Mouse (Mus musculus) kidney, adult 8-10 months (tissue): ENCODE measurements around the gene Tln2.

ENCODE experiments used
- DNase-seq, 2 experiments: peaks; one replicate each; pipeline ENCODE4 v3.0.0; 2022

The Tln2 gene

DNA sequence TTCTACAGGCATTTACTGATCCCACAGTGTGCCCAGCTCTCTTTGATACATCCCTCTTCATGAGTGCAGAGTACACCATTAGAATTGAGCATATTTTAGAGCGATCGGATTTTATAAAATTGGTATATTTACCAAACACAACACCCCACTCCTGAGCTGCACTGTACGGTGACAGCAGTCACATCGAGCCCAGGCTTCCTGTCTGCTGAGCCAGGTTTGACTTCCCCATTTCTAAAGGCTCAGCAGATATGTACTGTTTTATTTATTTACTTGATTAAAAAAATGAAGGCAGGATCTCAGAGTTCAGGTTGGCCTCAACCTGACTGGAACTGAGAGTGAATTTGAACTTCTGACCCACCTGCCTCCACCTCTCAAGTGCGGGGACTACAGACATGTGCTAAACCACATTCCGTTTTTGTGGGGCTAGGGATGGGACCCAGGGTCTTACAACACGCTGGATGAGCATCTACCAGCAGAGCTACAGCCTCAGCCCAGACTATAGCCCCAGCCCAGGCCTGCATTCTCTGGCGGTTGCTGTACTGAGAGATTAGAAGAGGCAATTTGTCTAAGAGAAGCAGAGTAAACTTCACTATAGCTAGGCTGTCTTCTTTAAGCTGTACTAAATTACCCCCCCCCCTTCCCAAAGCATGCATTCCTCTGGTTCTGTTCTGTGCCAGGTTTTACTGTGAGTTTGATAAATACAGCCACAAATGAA lies 292.1 kb downstream of the Tln2 start:
- DNase-seq, result no peak

DNA sequence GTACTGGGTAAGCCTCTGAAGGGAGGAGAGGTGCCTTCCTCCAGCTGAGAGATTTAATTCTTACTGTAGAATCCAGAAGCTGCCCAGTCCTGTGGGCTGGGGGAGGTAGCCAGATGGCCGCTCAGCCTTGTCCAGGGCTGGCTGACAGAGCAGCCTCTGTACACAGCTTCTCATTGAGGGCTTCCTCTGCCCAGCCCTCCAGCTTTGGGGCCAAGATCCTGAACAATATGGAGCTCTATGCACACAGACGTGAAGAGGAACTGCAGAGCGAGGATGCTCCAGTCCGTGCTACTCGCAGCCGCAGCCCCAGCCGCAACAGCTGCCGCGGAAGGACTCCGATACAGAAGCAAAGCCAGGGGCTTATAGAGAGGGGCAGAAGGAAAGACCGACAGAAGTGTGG lies 294.0 kb downstream of the Tln2 start:
- no peak for DNase-seq

DNA sequence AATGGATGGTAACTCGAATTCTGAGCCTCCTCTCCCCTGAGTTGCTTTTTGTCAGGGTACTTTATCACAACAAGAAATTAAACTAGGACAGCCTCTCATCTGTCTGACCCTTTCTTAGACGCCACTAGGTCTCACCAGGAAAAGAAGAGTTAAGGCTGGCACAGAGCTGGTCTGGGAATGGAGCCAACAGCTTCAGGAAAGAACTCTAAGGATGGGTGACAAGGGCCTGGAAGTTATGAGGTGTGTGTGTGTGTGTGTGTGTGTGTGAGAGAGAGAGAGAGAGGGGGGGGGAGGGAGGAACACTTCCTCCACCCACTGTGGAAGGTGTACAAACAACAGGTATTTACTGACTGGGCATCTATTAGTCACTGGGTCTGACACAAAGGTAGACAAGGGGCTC lies 294.6 kb downstream of the Tln2 start:
- DNase-seq, result peak; percentile 27 to 32

DNA sequence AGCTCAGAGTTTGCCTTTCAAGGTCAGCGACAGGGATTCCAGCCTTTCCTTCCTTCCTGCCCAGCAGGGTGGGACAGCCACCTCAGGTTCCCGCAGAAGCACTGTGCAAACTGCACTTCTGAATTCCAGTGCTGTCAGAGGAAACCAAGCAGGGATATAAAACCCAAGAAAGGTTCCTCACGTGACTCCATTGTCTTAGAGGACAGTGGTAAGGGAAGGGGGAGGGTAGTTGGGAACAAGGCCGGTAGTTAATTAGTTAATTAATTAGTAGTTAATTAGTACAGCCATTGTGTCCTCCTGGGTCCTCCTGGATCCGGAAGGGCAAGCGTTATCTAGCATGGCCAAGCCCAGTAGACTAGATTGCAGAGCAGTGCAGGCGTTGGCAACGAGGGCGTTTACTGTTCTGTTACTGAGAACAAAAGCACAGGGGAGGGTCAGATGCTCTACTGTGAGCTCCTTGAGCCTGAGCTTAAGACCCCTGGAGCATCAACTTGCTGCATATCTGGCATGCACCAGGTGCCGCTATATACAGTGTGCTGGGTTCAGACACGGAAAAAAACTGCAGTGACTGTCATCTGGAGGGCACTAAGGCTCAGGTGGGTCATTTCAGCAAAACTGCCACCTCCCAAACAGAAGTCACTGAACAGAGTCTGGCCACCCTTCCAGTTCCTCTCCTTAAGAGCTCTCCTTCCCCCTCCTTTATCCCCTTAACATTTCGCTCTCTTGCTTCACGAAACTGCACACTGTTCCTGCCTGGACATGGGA lies 298.5 kb downstream of the Tln2 start:
- DNase-seq, result peak in 1 of 2 experiments; percentile 20

DNA sequence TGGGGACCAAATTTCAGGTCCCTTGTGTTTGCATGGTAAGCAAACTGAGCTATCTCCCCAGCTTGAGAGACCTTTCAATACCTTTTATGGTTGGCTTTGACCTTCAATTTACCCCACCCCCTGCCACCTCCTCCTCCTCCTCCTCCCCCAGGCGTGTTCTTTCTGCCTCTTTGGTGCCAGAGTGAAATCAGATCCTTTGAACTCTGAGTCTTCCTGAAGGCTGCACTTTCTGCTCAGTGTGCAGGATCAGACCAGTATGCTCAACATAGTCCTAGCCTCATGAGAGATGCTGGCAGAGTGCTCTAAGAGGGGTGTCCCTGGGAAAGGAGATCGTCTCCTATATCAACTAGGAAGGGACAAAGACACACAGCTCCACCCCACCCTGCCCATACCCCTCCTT lies 309.4 kb downstream of the Tln2 start:
- peak in 1 of 2 experiments; percentile 27 for DNase-seq

DNA sequence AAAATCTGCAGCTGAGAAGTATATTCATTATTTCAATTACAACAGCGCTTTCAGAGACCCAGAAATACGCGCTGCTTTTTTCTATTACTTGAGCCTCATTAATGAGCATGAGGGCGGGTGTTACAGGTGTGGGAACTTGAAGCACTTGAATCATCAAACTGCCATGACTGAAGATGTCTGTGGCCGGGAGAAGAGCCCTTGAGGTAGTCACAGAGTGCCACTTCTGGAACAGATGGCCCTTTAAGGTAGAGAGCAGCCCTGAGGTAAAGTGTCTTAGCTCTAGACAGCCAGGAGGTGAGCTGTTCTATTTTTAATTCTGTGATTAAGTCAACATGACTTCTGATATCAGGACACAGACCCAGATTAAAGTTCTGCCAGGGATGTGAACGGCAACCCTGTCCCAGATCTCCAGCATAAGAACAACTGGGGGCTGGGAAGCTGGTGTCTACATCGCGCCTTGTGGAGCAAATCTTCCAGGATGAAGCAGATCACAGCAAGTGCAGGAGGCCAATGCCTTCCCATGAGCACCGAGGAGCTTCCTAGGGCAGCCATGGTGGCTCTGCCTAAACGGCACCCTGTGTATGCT lies 312.0 kb downstream of the Tln2 start:
- no peak for DNase-seq

DNA sequence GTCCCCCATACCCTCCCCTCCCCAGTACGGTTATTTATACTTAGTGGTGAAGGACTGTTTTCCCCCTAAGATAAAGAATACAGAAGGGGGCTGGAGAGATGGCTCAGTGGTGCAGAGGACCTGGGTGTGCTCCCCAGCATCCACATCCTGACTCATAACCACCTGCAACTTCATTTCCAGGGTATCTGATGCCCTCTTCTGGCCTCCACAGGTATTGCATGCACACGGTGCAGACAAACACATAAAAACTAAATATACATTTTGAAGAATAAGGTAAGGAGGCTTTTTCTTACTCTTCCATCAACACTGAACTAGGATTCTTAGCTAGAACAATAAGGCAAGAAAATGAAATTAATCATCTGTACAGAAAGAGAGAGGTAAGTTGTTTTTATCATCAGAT lies 314.2 kb downstream of the Tln2 start:
- DNase-seq, result no peak

DNA sequence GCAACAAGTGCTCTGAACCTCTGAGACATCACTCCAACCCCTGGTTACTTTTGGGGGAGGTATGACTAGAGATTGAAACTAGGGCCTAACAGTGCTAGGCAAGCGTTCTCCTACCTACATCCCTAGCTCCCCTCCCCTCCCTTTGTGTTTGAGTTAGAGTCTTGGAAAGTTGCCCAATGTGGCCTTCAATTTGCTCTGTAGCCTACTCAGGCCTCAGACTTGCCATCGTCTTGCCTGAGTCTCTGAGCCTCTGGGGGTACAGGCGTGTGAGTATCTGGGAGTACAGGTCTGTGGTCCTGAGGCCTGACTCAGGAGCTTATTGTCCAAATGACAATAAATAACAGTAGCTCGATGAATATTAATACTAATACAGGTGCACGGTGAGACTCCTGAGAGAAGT lies 317.8 kb downstream of the Tln2 start:
- DNase-seq, result no peak

DNA sequence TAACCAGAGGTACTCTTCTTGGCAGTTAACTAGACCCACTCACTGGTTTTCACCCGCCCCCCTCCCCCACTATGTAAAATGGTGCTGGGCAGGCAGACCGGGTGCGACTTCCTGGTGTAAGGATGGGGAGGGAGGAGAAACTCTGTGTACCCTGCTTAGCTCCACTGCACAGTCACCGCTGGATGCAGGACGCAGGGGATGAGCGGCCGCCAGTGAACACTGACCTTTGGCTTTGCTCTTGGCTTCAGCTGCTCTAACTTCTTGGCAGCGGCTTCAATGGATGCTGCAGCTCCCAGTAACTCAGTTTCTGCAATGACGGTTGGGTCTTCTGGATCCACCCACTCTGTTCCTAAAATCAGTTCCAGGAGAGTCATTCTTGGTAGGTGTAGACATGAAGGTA lies 319.0 kb downstream of the Tln2 start:
- DNase-seq, result peak; percentile 73 to 78

DNA sequence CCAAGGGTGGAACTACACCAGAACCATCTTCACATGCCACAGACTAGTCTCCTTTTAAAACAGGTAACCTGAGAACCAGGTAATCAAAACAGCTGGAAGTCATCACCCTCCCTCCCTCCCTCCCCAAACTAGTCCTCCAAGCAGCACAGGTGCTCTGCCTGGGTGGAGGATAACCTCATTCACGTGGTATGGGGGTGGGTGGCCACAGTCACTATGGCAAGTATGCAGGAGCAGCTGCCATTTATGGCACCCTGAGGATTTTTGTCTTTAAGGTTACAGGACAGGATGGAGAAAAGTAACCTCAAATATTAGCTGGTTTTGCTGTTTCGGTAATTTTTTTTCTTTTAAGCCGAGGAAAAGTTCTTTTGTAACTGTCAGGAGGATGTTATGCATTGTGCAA lies 322.5 kb downstream of the Tln2 start:
- DNase-seq, result no peak

DNA sequence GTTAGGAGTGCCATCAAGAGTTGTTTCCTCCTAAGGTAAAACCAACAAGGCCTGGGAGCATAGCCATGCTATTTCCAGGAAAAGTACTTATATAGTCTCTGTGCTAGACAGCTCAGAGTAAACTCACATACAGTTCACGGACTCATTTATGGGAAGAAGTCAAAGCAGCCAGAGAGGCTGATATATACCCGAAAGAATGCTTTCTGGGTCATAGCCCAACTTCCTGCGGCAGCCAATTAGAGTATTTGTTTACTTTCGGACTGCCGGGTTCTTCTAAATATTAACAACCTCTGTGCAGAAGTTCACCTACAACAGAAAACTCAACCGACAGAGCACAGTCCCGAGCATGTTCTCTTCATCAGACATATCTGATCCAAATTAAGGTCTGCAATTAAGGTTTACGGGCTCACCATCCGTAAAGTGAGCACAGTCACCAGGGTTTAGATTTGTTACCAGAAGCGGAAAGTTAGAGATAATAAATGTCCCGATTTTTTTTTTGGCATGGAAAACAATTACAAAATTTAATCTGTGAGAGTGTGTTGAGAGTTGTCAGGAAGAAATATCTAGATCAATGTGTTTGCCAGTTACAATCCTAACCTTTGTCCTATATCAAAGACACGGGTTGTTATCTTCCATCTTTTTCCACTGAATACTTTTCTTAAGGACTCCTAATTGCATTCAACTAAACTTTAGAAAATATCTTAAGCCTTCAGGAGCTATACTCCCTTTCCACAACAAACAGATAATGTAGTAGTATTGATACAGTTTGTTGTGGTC lies 323.9 kb downstream of the Tln2 start:
- DNase-seq, result peak; percentile 30 to 45

DNA sequence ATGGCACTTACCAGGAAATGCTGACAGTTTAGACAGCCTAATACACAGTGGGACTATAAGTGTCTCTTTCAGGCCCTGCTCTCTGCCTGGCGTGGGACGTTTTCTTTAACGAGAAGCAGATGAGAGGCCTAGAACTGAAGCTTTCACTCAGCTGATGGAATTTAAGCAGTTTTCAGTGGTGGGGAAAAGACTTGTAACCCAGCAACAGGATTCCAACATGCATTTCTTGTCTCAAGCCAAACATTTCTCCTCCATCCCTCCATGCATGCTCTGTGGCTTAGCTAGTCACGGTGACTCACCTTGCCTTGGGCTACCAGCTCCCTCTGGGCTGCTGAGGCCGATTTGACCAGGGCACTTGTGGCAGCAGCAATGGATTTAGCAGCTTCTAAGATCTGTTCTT lies 330.5 kb downstream of the Tln2 start:
- no peak for DNase-seq

DNA sequence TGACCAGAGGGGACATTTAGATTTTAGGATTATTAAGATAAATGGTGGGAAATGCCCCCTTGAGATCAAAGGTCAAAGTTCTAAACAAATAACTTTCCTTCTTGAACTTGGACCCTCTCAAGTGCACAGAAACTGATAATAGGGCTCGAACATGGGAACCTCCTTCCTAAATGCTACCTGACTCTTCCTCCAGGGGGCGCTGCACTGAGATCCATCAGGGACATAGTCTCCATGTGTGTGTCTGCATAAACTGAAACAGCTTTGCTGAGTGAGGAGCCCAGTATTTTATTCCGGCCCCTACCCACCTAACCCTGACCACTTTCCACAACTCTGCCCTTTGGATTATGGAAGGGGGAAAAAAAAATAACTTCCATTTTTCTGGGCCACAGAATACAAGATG lies 339.1 kb downstream of the Tln2 start:
- peak in 1 of 2 experiments; percentile 35 for DNase-seq

DNA sequence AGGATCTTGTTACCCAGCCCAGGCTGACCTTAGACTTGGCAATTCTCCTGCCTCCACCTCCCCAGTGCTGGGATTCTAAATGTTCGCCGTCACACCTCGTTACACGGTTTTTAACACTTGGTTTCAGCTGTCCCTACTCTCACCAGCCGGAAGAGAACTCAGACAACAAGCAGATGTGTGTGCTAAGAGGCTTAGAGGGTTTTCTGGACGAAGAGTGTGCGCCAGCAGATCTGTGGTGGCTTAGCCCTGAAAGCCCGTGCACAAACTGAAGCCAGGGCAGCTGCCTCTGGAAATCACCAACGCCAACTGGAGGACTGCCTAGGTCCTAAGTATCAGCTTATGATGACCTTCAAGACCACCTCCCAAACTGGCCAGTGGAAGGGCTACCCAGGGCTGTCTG lies 341.5 kb downstream of the Tln2 start:
- DNase-seq, result no peak

DNA sequence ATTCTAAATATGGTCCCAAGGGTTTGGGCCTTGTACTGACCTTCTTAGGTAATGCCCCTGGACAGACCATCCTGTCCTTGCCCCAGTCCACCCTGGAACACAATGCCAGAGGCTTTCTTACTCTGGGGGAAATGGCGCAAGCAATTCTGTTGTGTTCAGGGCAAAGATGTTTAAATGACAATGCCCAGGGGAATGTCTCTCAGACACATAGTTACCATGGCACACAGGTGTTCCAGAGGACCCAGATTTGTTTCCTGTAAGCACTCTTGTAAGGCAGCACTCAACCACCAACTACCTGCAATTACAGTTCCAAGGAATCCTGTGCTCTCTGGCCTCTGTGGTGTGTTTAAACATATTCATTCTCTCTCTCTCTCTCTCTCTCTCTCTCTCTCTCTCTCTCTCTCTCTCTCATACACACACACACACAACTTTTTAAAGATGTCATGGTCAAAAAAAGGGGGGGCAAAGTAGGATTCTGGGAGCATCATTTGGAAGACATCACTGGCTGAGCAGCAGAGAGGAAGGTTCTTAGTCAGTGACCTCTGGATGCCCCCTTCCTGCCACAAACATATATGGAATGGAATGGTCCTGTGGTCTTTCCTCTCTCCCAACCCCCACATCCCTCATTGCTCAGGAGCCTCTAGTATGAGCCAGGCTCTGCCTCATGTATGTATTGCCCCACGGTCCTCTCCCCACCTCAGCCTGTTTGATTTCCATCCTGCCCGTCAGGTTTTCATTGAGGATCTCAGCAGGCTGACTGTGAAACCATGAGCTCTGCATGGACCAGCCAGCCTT lies 345.1 kb downstream of the Tln2 start:
- DNase-seq, result no peak

DNA sequence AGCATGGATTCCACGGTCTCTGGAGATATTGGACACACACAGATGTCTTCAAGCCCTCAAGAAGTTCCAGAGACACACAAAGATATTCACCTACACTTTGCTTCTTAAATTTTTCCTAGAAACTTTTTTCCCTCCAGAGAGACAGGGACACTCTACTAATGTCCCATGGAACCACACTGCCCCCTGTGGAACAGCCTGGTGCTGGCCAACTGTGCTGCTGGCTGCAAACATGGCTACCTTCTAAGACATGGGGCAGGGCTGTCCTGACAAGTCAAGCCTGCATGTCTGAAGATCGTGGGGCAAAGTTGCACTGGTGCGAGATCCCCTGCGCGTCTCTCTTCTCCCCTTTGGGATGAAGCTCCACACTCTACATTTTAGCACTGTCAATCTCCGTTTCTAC lies 346.2 kb downstream of the Tln2 start:
- peak; percentile 64 to 85 for DNase-seq

DNA sequence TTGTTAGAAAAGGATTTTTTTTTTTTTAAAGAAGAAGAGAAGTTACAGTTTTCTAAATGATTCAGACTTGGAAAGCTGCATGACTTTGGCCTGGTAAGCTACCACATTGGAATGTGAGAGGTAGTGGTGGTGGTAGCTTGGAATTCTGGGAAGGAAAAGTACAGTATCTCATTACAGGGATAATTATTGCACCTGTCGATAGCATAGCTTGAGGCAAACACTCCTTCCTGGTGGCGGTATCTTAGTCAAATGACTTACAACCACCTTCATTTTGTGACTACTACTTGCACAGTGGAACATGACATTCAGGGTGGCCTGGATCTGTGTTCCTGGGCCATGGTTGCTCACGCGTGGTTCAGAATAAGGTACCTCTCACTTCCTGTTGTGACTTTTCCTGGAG lies 348.3 kb downstream of the Tln2 start:
- DNase-seq, result no peak

DNA sequence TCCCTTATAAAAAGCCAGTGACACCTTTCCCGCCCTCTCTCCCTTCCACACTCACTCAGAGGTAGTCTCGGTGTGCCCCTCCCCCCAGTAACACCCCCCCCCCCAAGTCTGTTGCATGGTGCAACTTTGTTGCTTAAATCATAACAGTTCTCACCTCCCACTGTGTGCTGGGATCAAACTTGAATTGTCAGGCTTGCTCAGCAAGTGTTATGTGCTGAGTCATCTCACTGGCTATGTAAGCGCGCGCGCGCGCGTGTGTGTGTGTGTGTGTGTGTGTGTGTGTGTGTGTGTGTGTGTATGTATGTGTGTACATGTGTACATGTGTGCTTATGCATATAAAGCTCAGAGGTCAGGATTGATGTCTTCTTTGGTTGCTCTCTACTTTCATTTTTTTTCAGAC lies 350.1 kb downstream of the Tln2 start:
- no peak for DNase-seq

DNA sequence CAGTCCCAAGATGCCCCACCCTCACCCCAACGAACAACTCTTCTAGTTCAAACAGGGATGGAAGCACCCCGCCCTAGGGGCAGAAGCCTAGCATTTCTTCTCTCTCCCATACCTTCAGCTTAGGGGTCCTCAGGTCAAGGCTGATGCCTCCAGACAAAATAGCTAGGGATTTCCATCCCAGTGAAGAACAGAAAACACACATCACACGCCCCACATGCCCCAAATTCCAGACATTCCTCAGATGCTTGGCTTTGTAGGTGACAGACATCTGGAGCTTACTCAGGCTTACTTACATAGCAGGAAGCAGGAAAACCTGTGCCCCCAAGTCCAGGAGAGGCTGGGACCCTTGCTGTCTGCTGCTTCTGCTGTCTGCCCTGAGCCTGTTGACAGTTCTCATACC lies 351.1 kb downstream of the Tln2 start:
- peak; percentile 10 to 23 for DNase-seq

DNA sequence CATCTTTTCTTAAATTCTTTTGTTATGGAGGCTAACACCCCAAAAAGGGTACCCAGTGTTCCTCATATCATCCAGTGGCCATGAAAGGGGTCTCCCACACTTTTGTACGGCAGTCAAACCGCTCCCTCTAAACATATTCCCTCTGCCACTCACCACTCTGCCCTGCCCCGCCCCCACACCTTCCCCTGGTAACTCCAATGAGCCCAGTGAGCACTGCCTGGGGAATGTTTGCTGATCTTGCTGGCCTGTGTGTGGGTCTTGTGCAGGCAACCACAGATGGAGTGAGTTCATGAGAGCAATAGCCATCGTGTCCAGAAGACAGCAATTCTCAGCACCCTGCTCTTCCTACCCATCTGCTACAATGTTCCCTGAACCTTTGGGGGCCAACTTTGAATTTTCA lies 354.3 kb downstream of the Tln2 start:
- DNase-seq, result no peak

DNA sequence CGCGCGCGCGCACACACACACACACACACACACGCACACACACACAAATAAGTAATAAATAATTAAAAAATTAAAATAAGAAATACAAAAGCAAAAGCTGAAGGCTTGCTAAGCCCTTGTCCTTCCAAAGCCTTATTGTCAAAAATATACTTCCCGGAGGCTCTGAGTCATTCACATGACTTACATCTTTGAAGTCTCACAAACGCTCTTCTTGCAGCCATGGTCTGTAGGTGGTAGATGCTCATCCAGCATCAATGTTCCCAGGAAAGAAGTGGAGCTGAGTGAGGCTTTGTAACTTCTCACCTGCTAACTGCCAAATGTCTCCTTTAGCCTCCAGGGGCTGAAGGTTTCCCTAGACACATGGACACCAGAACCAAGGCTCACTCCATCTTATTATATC lies 362.9 kb downstream of the Tln2 start:
- no peak for DNase-seq

DNA sequence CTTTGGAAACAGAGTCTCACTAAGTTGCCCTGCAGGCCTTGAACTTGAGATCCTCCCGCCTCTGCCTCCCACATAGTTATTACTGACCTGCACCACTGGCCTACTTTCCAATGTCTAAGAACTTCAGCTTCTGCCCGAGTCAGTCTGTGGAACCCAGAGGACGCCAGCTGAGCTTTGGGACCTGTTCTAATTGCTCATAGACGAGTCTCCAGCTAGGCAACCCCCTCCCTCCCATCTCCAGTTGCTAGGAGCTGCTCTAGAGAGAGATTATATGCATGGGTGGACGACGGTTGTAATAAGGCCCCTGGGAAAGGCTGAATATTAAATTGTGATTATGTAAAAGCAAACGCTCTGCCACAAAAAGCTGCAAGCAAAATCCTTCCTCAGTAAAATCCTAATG lies 364.2 kb downstream of the Tln2 start:
- DNase-seq, result no peak
